Mouse (Mus musculus): ENCODE measurements around the gene Slc12a6.

- TF ChIP-seq CTCF (IDR thresholded peaks at IDR 0.05; ENCODE audit: insufficient read depth, low read depth, low read length) = no peak; the same call in 1 of the 2 replicates
- TF ChIP-seq POLR2A (IDR thresholded peaks at IDR 0.05; ENCODE audit: insufficient read depth, low read depth, low read length) = peak; percentile 93
Observed at GRCm38 (mm10) chr2:112261748-112262653, 3.6 kb upstream of the Slc12a6 start, which contains the start of gene Nop10.
